Mouse (Mus musculus) left cerebral cortex, postnatal 36 days (tissue): ENCODE measurements around the gene Pknox2. TPM values are rescaled to one million over a fixed set of nuclear protein-coding genes. Genes with fewer than 3 reads are reported as not detected.

Experiments
- DNase-seq, 2 experiments: peaks; one replicate each; pipeline ENCODE4 v3.0.0; 2021 to 2022; ENCODE audit warnings: low spot score in 2 of 2, mixed read lengths in 1 of 2
- intact Hi-C: fragments of 180-260 bp; cut with DNase I; formaldehyde crosslinking; loops from one replicate; pipeline ENCODE4 v1.15.1; 2025
- total RNA-seq, 2 experiments: library from RNA; stranded (reverse); gene quantifications; 2 replicates each; pipeline ENCODE4 v1.2.3; 2021

Gene Pknox2
- total RNA-seq, 2 experiments from 2014 or later: 68.3 to 92.3 TPM

DNA sequence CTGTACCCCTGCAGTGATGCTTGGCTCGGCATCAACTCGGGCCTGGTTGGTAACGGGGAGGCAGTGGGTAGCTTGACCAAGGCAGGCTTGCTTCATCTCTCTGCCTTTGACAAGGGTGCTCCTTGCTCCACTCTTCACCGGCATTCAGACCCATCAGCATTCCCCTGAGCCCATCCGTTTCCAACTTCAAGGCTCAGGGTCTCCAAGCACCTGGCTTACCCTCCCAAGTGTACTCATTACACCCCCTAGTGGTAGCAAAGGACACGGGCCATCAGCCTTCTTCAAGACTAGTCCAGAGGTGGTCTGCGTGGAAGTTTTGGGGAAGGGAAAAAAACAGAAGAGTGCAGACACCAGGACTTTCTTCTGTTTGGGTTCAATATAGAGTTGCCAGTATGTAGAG lies 178.5 kb downstream of the Pknox2 start:
- intact Hi-C loops: loop anchor here (5.0 kb wide), 1 partner anchor 71 kb away; no protein-coding TSS in a partner anchor
- DNase-seq: no peak

DNA sequence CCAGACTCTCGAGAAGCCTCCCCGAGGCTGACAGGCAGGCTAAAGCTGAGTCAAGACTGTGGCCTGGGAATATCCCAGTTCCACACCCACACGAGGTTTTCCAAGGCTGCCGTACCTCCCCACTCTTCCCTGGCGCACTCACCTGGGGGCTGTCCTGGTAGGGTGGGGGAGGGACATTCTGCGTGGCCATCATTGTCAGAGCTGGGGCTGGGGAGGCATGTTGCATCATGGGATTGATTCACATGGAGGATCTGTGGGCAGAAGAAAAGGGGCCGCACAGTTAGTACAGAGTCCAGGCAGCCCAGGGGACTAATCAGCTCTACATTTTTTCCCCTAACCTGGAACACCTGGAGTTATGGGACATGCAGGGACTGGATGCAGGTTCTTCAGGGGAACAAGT lies 179.0 kb downstream of the Pknox2 start:
- no peak for DNase-seq
- intact Hi-C loops: loop anchor here (5.0 kb wide), 1 partner anchor 71 kb away; no protein-coding TSS in a partner anchor

DNA sequence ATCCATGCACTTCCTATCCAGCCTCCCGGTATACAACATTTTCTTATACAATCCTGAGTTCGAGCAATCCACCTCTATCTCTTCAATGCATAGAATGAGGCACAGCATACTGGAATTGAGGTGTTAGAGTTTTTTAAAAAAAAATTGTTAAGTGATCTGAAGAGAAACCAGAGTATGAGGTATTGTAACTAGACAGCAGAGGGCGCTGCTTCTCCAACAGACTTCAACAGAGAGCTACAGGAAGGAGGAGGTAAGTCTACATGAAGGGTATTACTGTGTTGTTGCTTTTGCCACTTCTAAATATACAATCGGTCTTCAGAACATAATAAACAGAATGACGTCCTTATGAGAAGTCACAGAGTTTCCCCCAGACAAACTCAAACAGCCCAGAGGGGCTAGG lies 181.5 kb downstream of the Pknox2 start:
- no peak for DNase-seq
- intact Hi-C loops: loop anchor here (5.0 kb wide), 1 partner anchor 68 kb away; no protein-coding TSS in a partner anchor

DNA sequence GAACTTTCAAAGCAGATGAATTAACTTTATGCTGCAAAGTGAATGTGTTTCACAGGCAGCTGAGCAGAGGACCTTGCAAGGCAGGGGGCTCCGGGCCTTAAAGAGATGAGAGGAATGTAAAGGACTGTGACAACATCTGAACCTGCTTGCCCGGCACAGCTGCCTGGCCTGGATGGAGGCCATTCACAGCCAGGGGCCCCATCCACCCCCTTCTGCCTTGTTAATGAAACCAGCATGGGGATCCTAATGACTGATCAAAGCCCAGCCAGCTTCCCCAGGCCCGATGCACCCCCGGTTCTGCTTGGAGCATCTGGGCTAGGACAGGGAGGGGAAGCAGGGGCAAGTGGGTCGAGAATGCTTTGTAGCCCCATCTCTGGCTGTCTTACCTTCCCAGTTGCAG lies 183.0 kb downstream of the Pknox2 start:
- DNase-seq: no peak
- intact Hi-C loops: loop anchor here (5.0 kb wide), 1 partner anchor 47 kb away; no protein-coding TSS in a partner anchor

DNA sequence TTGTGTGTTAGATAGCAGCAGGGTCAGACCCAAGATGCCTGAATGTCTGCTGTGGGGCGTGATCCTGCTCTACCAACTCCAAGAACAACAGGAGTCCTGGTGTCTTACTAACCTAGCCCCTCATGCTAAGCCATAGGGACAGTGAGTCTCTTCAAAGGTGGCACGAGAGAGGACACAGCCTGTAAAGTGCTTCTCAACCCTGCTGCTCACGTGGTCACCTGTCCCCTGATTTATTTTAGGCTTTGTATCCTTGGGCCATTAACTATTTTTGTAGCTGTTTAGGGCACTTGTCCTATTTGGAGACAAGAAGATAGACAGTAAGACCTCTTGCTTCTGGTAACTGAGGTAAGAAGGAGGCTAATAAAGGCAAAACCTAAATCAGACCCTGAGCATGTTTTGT lies 183.7 kb downstream of the Pknox2 start:
- intact Hi-C loops: loop anchor here (5.0 kb wide), 1 partner anchor 46 kb away; no protein-coding TSS in a partner anchor
- no peak for DNase-seq

DNA sequence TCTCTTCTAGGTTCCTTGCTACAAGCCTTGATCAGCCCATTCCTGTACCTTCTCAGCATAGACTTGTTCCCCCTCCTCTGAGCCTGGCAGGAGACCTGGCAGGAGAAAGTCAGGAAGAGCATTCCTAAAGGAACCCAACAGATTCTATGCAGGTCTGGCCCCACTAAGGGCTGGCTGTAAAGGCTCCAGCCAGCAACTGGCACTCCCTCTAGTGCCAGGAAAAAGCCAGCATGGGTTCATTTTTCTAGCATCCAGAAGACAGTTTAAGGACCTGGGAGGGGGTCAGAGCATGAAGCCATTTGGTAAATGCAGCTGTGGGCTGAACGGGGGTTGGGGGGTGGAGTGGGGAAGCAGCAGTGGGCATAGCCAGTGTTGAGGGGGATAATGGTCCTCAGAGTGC lies 185.3 kb downstream of the Pknox2 start:
- DNase-seq: no peak
- intact Hi-C loops: loop anchor here (5.0 kb wide), 1 partner anchor 45 kb away; no protein-coding TSS in a partner anchor

DNA sequence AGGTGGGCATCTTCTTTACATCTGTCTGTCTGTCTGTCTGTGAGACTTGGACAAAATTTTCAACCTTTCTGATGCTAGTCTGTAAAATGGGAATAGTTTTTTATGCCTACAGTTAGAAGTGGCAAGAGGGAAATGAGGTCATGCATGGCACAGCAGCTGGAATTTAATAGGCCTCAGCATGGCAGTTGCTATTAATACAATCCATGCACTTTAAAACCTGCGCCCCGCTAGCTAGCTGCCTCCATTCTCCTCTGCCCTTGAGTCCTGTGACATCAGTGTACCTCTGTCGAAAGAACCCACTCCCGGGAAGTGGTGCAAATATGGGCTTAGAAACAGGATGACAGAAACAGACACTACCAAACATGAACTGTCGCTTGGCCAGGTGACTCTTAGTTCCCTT lies 186.1 kb downstream of the Pknox2 start:
- no peak for DNase-seq
- intact Hi-C loops: loop anchor here (5.0 kb wide), 1 partner anchor 44 kb away; no protein-coding TSS in a partner anchor

DNA sequence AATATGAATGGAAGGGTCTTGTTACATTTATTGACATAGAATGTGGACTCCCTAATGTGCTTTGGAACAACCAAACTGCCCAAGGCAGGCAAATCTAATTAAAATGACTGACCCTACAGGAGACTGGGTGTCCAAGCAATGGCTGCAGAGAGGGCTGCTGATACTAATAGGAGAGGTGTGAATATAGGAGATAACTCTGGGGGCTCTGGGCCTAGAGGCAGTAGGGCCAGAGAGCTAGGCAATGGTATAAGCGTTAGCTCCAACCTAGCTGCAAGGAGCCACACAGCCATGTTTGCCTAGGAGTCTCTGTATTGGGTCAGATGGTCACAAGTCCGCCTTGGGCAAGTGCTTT lies 196.1 kb downstream of the Pknox2 start:
- DNase-seq: no peak
- intact Hi-C loops: no loop called here

DNA sequence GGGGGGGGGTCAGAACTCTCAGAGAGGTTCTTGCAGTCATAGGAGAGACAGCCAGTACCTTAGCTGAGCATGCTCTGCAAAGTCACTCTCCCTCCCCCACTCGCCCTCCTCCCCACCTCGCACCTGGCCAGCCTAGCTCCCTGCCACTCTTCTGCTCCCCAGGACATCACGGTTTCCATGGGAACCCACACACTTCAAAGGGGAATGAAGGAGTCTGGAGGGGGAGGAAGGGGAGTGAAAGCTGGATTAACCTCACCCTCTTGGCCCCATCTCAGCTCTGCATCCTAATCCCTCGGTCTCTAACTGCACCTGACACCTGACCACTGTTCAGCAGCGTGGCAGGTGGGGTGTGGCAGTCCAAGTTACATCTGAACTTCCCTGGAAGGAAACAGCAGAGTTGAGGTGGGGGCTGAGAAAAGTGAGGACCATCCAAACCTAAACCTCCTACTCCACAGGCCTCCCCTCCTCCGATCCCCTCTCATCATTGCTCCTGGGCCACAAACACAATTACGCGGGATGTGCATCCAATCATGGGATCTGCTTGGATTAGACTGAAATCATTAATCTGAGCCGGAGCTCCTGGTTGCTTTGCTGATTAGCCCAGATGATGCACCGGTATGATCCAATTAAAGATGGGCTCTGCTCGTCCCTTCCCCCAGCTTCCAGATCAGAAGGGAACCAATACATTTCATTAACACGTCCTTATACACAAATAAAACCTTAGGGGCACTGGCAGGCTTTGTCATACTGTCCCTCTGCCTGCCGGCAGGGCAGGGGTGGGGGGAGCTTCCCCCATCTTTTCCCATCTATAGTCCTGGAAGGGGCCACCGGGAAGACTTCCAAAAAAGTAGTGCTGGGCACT lies 196.7 kb downstream of the Pknox2 start:
- no peak for DNase-seq
- intact Hi-C loops: no loop called here

DNA sequence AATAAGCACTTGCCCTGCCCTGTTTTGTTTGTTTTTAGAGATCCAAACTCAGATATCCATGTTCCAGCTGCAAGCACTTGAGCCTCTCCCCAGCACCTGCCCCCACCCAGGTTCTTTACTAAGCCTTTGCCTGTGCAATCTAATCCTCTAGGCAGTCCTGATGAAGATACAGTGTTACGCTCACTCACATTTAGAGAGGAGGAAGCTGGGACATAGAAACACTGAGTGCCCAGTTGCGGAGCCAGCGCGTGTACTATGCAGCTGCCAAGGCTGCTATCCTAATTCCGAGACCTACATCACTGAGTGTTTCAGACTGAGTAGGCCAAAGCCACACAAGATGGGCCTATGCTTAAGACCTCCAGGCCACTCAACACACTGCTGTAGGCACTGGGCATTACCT lies 199.0 kb downstream of the Pknox2 start:
- DNase-seq: no peak
- intact Hi-C loops: no loop called here

DNA sequence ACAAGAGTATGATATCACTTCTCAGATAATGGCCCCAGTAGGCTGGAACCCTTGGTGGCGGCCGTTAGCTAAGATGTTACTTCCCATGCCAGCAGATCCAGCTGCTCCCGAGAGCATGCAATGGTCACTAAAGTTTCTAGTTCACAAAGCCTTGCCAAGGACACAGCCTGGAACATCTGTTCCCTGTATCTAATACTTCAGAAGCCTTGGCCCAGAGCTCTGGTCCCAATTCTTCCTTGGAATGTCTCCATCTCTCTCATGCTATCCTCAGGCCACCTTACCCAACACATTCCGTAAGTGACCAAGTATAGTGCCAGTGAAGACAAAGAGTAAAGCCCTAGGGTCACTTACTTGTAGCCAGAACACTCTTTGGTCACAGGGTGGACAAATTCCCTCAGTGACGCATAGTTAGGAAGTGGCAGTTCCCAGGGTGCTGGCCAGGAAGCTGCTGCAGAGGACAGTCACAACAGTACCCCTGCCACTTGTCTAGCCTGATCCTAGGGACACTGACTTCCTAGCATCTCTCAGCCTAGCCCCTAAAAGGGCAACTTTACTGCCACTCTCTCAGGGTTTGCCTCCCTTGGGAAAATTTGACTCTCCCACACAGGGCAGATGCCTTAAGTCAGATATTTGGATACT lies 200.0 kb downstream of the Pknox2 start:
- intact Hi-C loops: no loop called here
- no peak for DNase-seq

DNA sequence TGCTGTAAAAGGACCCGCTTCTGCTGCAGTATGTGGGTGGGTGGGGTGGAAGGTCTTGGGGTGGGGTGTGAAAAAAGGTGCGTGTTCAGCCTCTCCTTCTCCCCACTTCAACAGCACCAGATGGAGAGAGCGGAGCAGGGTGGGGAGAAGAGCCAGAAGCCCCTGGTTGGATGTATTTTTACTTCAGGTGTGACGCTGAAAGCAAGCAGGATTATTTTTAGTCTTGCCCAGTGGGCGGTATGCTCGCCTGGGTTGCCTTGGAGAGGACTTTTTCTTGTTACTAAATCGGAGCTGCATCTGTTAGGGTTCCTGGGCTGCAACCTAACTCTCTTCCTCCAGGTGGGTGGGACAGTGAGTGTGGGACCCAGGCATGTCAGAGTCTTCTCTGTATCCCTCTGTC lies 202.4 kb downstream of the Pknox2 start:
- peak; percentile 85 for DNase-seq
- intact Hi-C loops: no loop called here

DNA sequence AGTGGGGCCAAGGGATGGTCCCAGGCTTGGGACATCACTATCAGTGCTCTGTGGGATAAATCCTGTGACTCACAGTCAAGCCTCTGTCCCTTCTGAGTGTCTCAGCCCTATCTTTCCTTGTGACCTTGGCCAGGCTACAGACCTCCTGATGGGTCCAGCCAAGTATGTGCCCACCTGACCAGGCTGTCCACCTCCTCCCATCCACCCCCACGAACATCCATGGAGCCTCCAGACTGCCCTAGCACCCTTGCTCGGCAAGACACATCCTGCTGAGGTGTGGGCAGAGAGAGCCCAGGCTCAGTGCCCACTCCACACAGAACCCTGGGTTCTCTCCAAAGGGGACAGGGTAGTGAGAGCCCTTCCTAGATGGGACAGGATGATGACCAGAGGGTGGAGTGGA lies 204.6 kb downstream of the Pknox2 start:
- intact Hi-C loops: no loop called here
- DNase-seq: no peak

DNA sequence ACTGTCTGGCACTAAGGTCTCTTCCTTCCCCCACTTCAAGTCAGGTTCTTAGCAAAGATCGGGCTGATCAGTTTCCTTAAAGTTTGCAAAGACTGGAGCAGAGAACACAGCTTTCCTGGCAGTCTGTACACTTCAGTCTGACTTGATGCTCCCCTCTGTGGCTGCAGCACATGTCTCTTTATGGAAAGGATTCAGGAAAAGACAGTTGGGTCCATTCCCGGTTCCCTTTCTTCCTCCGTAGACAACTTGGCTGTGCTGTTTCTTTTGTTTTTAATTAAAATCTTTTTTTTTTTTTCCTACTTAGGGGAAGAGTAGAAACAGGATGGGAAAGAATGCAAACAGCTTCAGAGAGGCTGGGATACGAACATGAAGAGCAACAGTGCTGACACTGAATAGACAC lies 205.1 kb downstream of the Pknox2 start:
- intact Hi-C loops: no loop called here
- DNase-seq: no peak

DNA sequence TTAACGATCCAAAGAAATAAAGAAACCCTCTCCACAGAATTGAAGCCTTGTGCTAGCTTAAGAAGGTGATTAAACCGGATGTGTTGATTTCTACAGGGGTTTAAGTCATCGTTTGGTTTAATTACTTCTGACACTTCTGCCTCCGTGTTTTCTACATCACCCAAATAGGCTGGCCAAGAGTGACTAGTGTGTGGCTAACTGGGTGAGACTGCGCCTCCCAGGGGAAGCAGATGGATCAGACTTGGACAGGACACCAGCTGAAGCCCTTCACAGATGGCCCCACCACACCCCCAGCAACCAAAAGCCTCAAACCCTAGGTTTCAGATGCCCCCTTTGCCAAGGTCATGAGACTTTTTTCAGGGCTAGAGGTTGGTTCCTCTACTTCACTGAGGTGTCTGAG lies 205.6 kb downstream of the Pknox2 start:
- no peak for DNase-seq
- intact Hi-C loops: no loop called here

DNA sequence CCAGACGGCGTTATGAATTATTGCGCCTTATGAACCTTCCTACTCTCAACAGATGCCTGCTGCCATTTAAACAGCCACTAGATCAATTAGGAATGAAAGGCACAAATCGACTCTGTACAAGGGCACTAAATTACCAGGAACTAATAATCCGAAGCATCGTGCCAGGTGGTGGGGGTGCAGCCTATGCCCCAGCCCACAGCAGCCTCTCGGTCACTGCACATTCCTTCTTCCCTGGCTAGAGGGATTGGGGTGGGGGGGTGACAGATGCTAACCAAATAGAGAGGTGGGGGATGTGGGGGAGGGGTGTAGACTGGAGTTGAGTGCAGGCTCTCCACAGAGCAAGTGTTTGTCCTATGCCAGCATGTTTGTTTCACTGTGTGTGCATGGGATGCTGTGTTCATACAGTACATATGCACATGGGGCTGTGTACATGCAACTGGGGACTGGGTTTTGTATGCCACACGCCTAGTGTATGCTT lies 208.6 kb downstream of the Pknox2 start:
- no peak for DNase-seq
- intact Hi-C loops: no loop called here

DNA sequence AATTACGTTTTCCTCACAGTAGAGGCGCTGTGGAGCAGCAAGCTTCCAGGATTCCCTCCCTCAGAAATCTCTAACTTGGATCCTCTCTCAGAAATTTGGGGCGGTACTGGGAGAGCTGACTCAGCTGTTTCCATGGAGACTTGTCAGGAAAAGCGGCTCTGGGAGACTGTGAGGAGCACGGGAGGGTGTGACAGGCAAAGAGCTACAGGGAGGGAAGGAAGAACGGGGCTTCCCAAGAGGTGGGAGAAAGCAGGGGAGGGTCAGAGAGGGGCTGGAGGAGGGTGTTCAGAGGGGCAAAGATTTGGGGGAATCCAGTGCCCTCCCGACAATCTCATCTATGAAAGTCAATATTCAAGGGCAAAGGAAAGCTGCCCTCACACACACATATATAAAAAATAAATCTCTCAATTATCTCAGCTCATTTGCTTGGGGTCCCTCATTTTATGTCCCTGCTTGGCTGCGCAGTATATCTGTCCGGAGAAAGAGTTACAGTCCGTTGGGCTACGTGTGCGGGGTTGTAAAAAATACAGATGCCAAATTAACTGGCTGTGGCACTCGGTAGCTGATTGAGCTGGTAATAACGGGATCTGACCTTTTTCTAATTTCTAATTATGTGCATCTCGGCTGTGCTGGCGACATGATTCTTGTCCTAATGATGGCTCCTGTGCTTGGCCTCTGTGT lies 213.3 kb downstream of the Pknox2 start:
- intact Hi-C loops: no loop called here
- peak; percentile 66 to 76 for DNase-seq

DNA sequence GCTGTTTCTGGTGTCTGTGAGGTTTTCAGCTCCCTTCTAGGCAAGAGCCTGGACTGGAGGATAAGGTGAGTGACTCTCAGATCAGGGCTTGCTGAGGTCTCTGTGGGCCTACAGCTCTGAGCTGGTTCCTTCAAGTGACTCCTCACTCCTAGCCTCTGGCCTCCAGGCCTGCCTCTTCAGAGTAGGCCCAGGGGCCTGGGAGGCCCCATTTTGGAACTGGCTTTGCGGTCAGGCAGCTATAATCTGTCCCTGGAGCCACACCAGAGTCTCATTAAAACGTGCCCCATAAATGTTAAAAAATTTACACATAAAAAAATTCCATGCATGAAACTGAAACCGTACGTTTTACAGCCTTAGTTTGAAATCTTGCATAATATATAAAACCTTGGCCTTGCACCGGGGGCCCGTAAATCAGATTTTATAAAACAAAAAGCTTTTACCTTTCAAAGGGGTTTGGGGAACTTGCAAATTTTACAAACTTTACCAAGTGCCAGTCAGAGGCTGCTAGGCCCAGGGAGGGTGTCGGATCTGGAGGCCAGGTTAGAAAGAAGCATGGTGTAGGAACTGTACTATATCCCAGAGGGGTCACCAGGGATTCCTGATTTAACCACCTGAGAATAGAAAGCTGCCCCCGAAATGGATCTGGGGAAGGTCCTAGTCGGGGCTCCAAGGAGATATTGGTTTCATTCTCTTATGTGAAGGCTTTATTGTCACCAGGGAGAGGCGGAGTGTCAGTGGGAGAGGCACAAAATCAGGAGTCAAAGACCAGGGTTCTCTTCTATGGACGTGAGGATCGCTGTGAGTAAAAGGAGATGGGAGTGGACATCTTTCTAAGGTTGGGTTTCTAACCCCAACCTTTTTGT lies 214.0 kb downstream of the Pknox2 start:
- DNase-seq: no peak
- intact Hi-C loops: no loop called here

DNA sequence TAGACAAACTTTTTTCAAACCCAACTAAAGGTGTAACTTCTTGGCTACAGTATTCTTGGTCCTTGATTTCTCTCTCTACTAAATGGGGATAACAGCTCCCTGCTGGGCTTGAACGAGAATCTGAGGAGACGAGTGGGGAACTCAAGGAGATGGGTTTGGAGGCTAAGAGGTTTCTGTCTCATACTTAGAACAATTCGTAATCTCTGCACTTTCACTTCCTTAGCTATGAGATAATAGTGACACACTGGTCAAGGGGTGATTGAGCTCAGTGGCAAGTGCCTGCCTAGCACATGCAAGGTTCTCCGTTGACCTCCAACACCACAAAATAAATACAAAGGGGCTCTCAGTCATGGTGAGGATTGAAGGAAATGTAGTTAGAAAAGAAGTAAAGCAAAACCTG lies 215.6 kb downstream of the Pknox2 start:
- no peak for DNase-seq
- intact Hi-C loops: no loop called here
